Mouse (Mus musculus) heart, postnatal 0 days (tissue): Measurements from ENCODE around the gene Itgb4. TPM values are rescaled to one million over a fixed set of nuclear protein-coding genes. Genes with fewer than 3 reads are reported as not detected.
A peak's percentile ranks its signal among the peaks of the same experiment; 100 is the strongest.

Experiments
- ATAC-seq: fragments of 200-750 bp; cut with Nextera tagmentation; 2 replicates; pipeline ENCODE4 v1.8.0; 2017; ENCODE audit warnings: low read depth, moderate number of reproducible peaks, moderate library complexity; ENCODE audit not compliant: insufficient read depth
- DNase-seq: peaks from one replicate; pipeline ENCODE4 v3.0.0-alpha.2; 2016; ENCODE audit warnings: low spot score
- H3K27ac ChIP-seq: fragments of 300-500 bp; sonication (generic); 2 replicates; pipeline ENCODE4 v1.5.1; 2014; ENCODE audit warnings: low read depth, mild to moderate bottlenecking
- H3K27me3 ChIP-seq: fragments of 300-500 bp; sonication (generic); 2 replicates; pipeline ENCODE4 v1.6.1; 2014; ENCODE audit warnings: low read length, mixed read lengths; ENCODE audit not compliant: control insufficient read depth, insufficient read depth
- H3K36me3 ChIP-seq: fragments of 300-500 bp; sonication (generic); replicated peaks from 2 replicates; pipeline ENCODE4 v1.6.1; 2014; ENCODE audit warnings: low read length, mixed read lengths; ENCODE audit not compliant: control insufficient read depth, insufficient read depth
- H3K4me1 ChIP-seq: fragments of 300-500 bp; sonication (generic); 2 replicates; pipeline ENCODE4 v1.6.1; 2014; ENCODE audit warnings: antibody characterized with exemption; ENCODE audit not compliant: control insufficient read depth, insufficient read depth
- H3K4me2 ChIP-seq: fragments of 300-500 bp; sonication (generic); 2 replicates; pipeline ENCODE4 v1.6.1; 2014; ENCODE audit warnings: low read depth, mild to moderate bottlenecking, low read length, moderate library complexity
- H3K4me3 ChIP-seq: fragments of 300-500 bp; sonication (generic); 2 replicates; pipeline ENCODE4 v1.5.1; 2014; ENCODE audit warnings: low read depth, low read length
- H3K9ac ChIP-seq: fragments of 300-500 bp; sonication (generic); replicated peaks from 2 replicates; pipeline ENCODE4 v1.6.1; 2014; ENCODE audit warnings: low read depth, low read length, mixed read lengths
- H3K9me3 ChIP-seq: fragments of 300-500 bp; sonication (generic); replicated peaks from 2 replicates; pipeline ENCODE4 v1.6.1; 2016; ENCODE audit warnings: low read length; ENCODE audit not compliant: control insufficient read depth
- CTCF ChIP-seq: IDR thresholded peaks from 2 replicates; pipeline ENCODE4 v1.5.1; 2016; ENCODE audit warnings: antibody characterized with exemption, control low read depth, low read depth
- EP300 ChIP-seq: IDR thresholded peaks from 2 replicates; pipeline ENCODE4 v1.6.1; 2016; ENCODE audit warnings: antibody characterized with exemption, low read depth
- WGBS: fragments of 180-500 bp; shearing (Covaris S2); extraction: QIAGEN DNeasy Blood & Tissue Kit; methylation state at CpG from one replicate; pipeline ENCODE4 v1.1.7; 2014; 5-methylcytosine and 5-hydroxymethylcytosine counted together
- polyA plus RNA-seq: library from polyadenylated mRNA; unstranded; fragments of >200 nt; fragmentation: Nextera tagmentation; extraction: Ambion mirVana; gene quantifications from 2 replicates; pipeline ENCODE4 v1.2.1, GENCODE M21; 2015
- total RNA-seq: library from RNA; depleted of rRNA; stranded (reverse); fragments of >200 nt; gene quantifications from 2 replicates; pipeline ENCODE4 v1.2.3, GENCODE M21; 2014; ENCODE audit warnings: low replicate concordance

The Itgb4 gene
- total and polyA plus RNA-seq, 2 experiments from 2014 or later = 1.1 to 1.5 TPM

DNA sequence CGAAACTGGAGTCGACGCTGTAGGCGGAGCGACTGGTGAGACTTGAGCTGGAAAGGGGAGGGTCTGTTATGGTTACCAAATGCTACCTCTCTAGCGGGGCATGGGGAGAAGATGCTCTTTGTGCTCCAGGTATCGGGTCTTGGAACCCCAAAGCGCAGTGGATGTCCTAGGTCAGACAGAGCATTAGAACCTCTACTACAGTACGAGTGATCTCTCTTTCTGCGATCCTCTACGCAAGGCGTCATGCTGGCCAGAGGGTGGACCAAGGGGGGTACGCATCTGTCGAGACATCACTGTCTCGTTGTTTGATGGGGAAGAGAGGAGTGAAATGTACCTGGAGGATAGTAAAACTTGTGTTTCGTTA is 40.8 kb upstream of the Itgb4 start:
- peaks cover 17% of the 10 kb centered on the region for H3K4me1 ChIP-seq
- ATAC-seq (0 out of 2 replicates have a peak, but pooled peaks have one; percentile 4), DNase-seq (no peak)
- peak overlapping the region; percentile 89 for H3K4me2 ChIP-seq
- H3K27me3 ChIP-seq = no peaks in the 10 kb centered on the region
- peak overlapping the region; percentile 89 for H3K4me3 ChIP-seq
- no peaks in the 10 kb centered on the region for H3K9me3 ChIP-seq
- H3K9ac ChIP-seq = peak overlapping the region; percentile 83
- H3K27ac ChIP-seq = peak overlapping the region; percentile 59
- peaks cover 22% of the 10 kb centered on the region for H3K36me3 ChIP-seq
- under 1% methylated on average over 16 of the region's 16 CpGs for WGBS
- TF ChIP-seq EP300 = no peak
- TF ChIP-seq CTCF = no peak

DNA sequence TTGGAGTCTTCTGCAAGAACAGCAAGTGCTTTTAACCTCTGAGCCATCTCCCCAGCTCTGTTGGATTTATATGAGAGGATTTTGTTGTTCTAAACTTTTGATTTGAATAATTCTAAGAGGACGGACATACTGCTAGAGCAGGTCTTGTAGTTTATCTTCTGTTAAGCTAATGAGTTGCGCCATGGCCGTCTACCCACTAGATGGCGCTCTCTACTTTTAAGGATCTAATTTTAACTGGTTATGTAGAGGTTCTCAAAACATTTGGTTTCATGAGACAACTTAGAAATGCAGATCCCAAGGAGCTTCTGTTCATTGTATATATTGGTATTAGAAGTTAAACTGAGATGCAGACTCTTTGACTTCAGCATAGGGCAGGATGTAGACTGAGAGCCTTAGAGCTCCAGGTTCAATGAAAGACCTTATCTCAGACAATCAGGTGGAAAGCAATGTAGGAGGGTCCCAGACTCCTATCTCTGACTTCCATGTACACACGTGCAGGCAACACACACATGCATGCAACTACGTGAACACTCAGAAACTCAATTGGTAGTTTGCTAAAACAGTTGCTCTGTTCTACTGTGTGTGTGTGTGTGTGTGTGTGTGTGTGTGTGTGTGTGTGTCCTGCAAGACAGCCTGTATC is 34.7 kb upstream of the Itgb4 start:
- 30% methylated on average over 6 of the region's 6 CpGs for WGBS
- Histone ChIP-seq H3K4me2 (no peak overlapping the region), H3K9me3 (no peaks in the 10 kb centered on the region), H3K4me1 (no peaks in the 10 kb centered on the region), H3K36me3 (peaks cover 59% of the 10 kb centered on the region), H3K27me3 (no peaks in the 10 kb centered on the region), H3K9ac (no peak overlapping the region), H3K4me3 (no peak overlapping the region), H3K27ac (no peak overlapping the region)
- peak; percentile 66 for DNase-seq
- TF ChIP-seq CTCF = peak; percentile 84
- TF ChIP-seq EP300 = no peak
- ATAC-seq = peak; percentile 64; the same call in 1 of the 2 replicates

DNA sequence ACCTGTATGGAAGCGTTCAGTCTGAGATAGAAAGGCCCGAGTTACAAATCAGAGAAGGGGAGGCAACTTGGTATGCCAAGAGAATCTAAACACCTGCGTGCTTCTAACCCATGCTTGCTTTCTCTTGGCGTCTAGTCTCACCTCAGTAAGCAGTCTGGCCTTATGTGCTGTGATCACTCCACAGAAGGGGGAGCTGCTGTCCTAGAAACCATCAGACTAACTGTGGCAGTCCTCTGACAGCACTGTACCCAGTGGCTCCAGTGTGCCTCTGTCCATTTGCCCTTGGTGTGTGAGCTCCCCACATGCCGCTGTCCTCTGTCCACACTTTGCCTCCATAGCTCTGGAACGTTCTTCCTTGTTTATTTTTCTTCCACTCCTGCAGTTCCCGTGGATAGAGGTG is 32.5 kb upstream of the Itgb4 start:
- Histone ChIP-seq H3K9ac (no peak overlapping the region), H3K27me3 (no peaks in the 10 kb centered on the region), H3K4me1 (no peaks in the 10 kb centered on the region), H3K4me2 (no peak overlapping the region), H3K36me3 (peaks cover 61% of the 10 kb centered on the region), H3K9me3 (no peaks in the 10 kb centered on the region), H3K27ac (no peak overlapping the region), H3K4me3 (no peak overlapping the region)
- TF ChIP-seq EP300 = no peak
- no peak for TF ChIP-seq CTCF
- ATAC-seq (no peak), DNase-seq (no peak)
- 82% methylated on average over 7 of the region's 7 CpGs for WGBS

DNA sequence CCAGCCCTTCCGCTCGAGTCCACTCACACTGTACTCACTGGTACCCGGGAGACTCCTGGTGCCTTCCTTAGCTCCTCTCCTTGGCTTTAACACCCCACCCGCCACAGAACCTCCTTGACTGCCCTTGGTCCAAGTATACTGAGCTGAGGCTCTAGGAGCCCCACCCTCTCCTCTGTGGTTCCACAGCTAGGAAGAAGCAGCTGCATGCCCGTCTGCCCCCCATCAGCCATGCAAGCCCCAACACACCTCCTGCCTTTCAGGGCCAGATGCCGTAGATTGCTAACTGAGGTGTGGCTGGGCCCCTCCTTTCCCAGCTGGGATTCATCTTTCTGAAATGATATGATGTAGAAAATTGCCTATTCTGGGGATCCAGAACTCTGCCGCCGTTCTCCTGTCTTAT is 29.3 kb upstream of the Itgb4 start:
- Histone ChIP-seq H3K9me3 (no peaks in the 10 kb centered on the region), H3K4me3 (no peak overlapping the region), H3K4me2 (no peak overlapping the region), H3K9ac (no peak overlapping the region), H3K27me3 (no peaks in the 10 kb centered on the region), H3K27ac (no peak overlapping the region), H3K4me1 (no peaks in the 10 kb centered on the region), H3K36me3 (peaks cover 59% of the 10 kb centered on the region)
- no peak for DNase-seq
- no peak for TF ChIP-seq EP300
- TF ChIP-seq CTCF = no peak
- WGBS = 83% methylated on average over 8 of the region's 8 CpGs
- ATAC-seq = no peak

DNA sequence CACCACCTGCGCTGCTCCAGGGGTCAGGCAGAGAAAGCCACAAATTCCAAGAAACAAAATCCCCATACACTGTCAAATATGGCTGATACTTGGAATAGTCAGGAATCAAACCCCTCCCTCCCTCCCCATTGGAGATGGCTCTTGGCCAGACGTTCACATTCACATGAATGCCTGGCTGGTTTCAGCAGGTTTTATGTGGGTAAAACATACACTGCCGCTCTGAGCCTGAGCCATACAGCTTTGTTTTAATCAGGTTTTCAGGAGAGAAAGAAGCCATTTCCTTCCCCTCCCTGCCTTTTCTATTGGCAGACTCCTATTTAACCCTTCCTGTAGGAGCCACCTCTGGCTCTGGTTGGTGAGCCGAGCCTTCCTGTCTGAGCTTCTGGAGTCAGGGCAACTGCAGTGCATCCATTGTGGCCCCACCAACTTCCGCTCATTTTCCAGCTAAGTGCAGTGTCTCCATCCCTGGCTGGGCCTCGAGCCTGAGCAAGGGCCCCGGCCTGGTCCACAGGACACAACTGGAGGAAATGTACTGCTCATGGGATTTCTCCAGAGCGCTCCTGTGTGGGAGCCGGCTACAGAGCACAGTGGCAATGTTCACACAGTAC is 28.2 kb upstream of the Itgb4 start:
- 75% methylated on average over 9 of the region's 9 CpGs for WGBS
- Histone ChIP-seq H3K4me1 (no peaks in the 10 kb centered on the region), H3K27me3 (no peaks in the 10 kb centered on the region), H3K4me2 (no peak overlapping the region), H3K4me3 (no peak overlapping the region), H3K36me3 (peaks cover 55% of the 10 kb centered on the region), H3K27ac (peak overlapping the region; percentile 50), H3K9ac (no peak overlapping the region), H3K9me3 (no peaks in the 10 kb centered on the region)
- TF ChIP-seq CTCF (no peak), EP300 (no peak)
- DNase-seq (no peak), ATAC-seq (peak; percentile 55)

DNA sequence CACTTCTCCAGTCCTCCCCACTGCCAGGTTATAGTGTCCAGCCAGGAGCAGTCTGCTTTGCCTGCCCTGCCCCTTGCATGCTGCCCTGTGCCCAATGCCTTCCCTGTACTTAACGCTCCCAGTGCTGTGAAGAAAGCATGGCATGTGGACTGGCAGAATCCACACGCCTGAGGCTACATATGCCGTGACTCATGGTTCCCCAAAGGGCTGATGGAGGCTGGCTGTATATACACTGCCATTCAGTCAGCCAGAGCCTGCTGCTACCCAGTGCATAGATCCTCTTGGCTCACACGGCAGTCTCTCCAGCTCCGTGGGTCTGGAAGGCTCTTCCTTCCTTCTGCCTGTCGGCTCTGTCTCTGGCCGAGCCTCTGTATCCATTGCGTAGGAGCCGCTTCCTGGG is 26.2 kb upstream of the Itgb4 start:
- Histone ChIP-seq H3K9me3 (no peaks in the 10 kb centered on the region), H3K36me3 (peaks cover 60% of the 10 kb centered on the region), H3K4me1 (no peaks in the 10 kb centered on the region), H3K4me3 (no peak overlapping the region), H3K9ac (no peak overlapping the region), H3K27me3 (no peaks in the 10 kb centered on the region), H3K27ac (no peak overlapping the region), H3K4me2 (no peak overlapping the region)
- 89% methylated on average over 9 of the region's 9 CpGs for WGBS
- TF ChIP-seq CTCF (no peak), EP300 (no peak)
- DNase-seq (no peak), ATAC-seq (no peak)
